ENCODE assay signal across 9 mouse cellular contexts in the genomic region with DNA sequence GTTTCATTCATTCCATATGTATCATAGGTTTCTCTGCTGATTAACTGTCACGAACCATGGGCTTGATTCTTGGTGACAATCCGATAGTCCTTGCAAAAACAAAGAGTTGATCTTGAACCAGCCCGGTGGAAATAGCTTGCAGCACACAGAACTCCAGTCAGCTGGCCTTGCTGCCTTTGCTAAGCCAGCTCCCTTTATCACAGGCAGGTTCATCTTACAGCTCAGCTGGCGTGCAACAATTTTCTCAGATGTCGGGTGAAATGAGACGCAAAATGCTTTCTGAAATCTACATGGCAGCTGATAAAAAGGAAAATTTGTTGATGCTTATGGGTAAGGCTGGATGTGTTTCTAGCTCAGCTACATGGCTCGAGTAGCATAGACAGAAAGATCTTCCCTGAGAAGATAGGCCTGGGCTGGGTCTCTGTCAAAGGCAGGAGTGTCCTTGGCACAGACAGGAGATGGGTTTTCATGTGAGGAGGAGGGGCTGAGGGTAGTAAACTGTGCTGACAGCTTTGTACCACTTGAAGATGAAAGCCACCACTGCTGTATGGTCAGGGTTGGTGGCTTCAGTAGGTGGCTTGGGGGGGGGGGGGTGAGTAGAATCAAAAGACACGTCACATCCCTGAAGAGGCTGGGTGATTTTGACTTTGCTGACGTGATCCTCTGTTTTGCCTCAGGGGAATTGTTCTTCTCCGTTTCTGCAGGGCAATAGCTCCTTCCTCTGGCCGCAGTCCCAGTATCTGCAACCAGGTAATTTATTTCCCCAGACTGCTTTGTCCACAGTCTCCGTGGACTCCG. TPM values are rescaled to one million over a fixed set of nuclear protein-coding genes. Genes with fewer than 3 reads are reported as not detected.
DNase-seq lines count a peak whose midpoint lies in the region; ATAC-seq and TF ChIP-seq lines count a peak whose summit lies in the region.
"Had no signal": no experiment of that assay in that cellular context is flagged by ENCODE, and none has a peak within 500 bp of the region (broad histone marks: within the 10 kb centered on the region; RNA-seq: fewer than 3 reads in every experiment).

No protein-coding gene starts in this region.

- no peak overlapping the region for H3K9ac ChIP-seq in forebrain, embryonic 14.5 days (ENCODE audit: low read length)
- no peak overlapping the region for H3K9ac ChIP-seq in forebrain, embryonic 12.5 days
- H3K9ac ChIP-seq in midbrain, embryonic 11.5 days (ENCODE audit: low read length): no peak overlapping the region
- no peak overlapping the region for H3K9ac ChIP-seq in kidney, embryonic 16.5 days (replicated peaks; ENCODE audit: low read length)

- ATAC-seq in forebrain, embryonic 14.5 days: peak; percentile 33; the same call in 1 of the 2 replicates
- no peak for ATAC-seq in forebrain, embryonic 12.5 days (ENCODE audit: low FRiP score)
- no peak for ATAC-seq in midbrain, embryonic 11.5 days (ENCODE audit: low FRiP score)
- peak; percentile 49 for ATAC-seq in kidney, embryonic 16.5 days (ENCODE audit: low FRiP score, low TSS enrichment)

- DNase-seq in forebrain, embryonic 14.5 days (ENCODE audit: low spot score): no peak
- DNase-seq in midbrain, embryonic 10.5 days (ENCODE audit: low spot score): no peak
- DNase-seq in midbrain, embryonic 11.5 days (ENCODE audit: low spot score, missing footprints): no peak
- DNase-seq in spleen, adult 2 months (ENCODE audit: low read depth in 1 of 2, low spot score in 2 of 2): peak; percentile 69 to 83
- DNase-seq in cerebellum, adult 8-10 months: no peak
- no peak for DNase-seq in thymus, postnatal 4 days

- H3K4me2 ChIP-seq in forebrain, embryonic 14.5 days (ENCODE audit: low read length): no peak overlapping the region
- H3K4me2 ChIP-seq in forebrain, embryonic 12.5 days: no peak overlapping the region
- no peak overlapping the region for H3K4me2 ChIP-seq in midbrain, embryonic 11.5 days
- H3K4me2 ChIP-seq in kidney, embryonic 16.5 days (replicated peaks; ENCODE audit: low read depth, low read length): no peak overlapping the region

- no peaks in the 10 kb centered on the region for H3K9me3 ChIP-seq in forebrain, embryonic 14.5 days (replicated peaks; ENCODE audit: control insufficient read depth, low read length)
- H3K9me3 ChIP-seq in forebrain, embryonic 12.5 days: no peaks in the 10 kb centered on the region
- H3K9me3 ChIP-seq in midbrain, embryonic 10.5 days (replicated peaks): 0 out of 2 replicates have a peak, but pooled peaks cover 5% of the 10 kb centered on the region
- H3K9me3 ChIP-seq in midbrain, embryonic 11.5 days (ENCODE audit: control insufficient read depth, low read length): no peaks in the 10 kb centered on the region
- no peaks in the 10 kb centered on the region for H3K9me3 ChIP-seq in kidney, embryonic 16.5 days (ENCODE audit: low read length)

- H3K4me1 ChIP-seq in forebrain, embryonic 14.5 days (ENCODE audit: control insufficient read depth, insufficient read depth, low read length): peaks cover 10% of the 10 kb centered on the region; the same call in 1 of the 2 replicates
- peaks cover 21% of the 10 kb centered on the region for H3K4me1 ChIP-seq in forebrain, embryonic 12.5 days
- peaks cover 30% of the 10 kb centered on the region for H3K4me1 ChIP-seq in midbrain, embryonic 10.5 days
- no peaks in the 10 kb centered on the region for H3K4me1 ChIP-seq in midbrain, embryonic 11.5 days (ENCODE audit: control insufficient read depth, insufficient read depth, low read length)
- H3K4me1 ChIP-seq in kidney, embryonic 16.5 days (ENCODE audit: insufficient read depth, low read length): 0 out of 2 replicates have a peak, but pooled peaks cover 4% of the 10 kb centered on the region
- H3K4me1 ChIP-seq in spleen, adult 2 months (ENCODE audit: control insufficient read depth, insufficient read depth, insufficient read length): no peaks in the 10 kb centered on the region

- H3K27ac ChIP-seq in forebrain, embryonic 14.5 days (ENCODE audit: low read depth, low read length): peak overlapping the region; percentile 40; the same call in 1 of the 2 replicates
- no peak overlapping the region for H3K27ac ChIP-seq in forebrain, embryonic 12.5 days
- 0 out of 2 replicates have a peak overlapping the region, but pooled peaks have one; percentile 0 for H3K27ac ChIP-seq in midbrain, embryonic 10.5 days (replicated peaks)
- no peak overlapping the region for H3K27ac ChIP-seq in midbrain, embryonic 11.5 days (ENCODE audit: low read depth, low read length)
- no peak overlapping the region for H3K27ac ChIP-seq in kidney, embryonic 16.5 days (ENCODE audit: low read length)
- H3K27ac ChIP-seq in spleen, adult 2 months (ENCODE audit: insufficient read depth, low read length): peak overlapping the region; percentile 72

- H3K36me3 ChIP-seq in forebrain, embryonic 14.5 days (ENCODE audit: control insufficient read depth, insufficient read depth, low read length): no peaks in the 10 kb centered on the region
- no peaks in the 10 kb centered on the region for H3K36me3 ChIP-seq in forebrain, embryonic 12.5 days (replicated peaks)
- H3K36me3 ChIP-seq in midbrain, embryonic 10.5 days: no peaks in the 10 kb centered on the region
- H3K36me3 ChIP-seq in midbrain, embryonic 11.5 days (ENCODE audit: control insufficient read depth, insufficient read depth, low read length): no peaks in the 10 kb centered on the region
- no peaks in the 10 kb centered on the region for H3K36me3 ChIP-seq in kidney, embryonic 16.5 days (ENCODE audit: insufficient read depth, low read length)
- no peaks in the 10 kb centered on the region for H3K36me3 ChIP-seq in spleen, adult 2 months (ENCODE audit: control insufficient read depth, insufficient read depth, low read length)

- 67% methylated on average over 13 of the region's 13 CpGs for WGBS in forebrain, embryonic 14.5 days
- 72% methylated on average over 13 of the region's 13 CpGs for WGBS in forebrain, embryonic 12.5 days
- 80% methylated on average over 13 of the region's 13 CpGs for WGBS in midbrain, embryonic 10.5 days
- WGBS in midbrain, embryonic 11.5 days: 77% methylated on average over 13 of the region's 13 CpGs
- 33% methylated on average over 13 of the region's 13 CpGs for WGBS in kidney, embryonic 16.5 days
- 63% methylated on average over 13 of the region's 13 CpGs for WGBS in spleen, adult 2 months

- peak; percentile 50; the same call in 1 of the 2 replicates for TF ChIP-seq CTCF in spleen, adult 2 months (IDR thresholded peaks at IDR 0.05; ENCODE audit: extremely low read depth, insufficient read depth, insufficient read length, insufficient replicate concordance)

- H3K27me3 ChIP-seq in forebrain, embryonic 14.5 days (replicated peaks; ENCODE audit: control insufficient read depth, insufficient read depth, low read length): no peaks in the 10 kb centered on the region
- peaks cover 4% of the 10 kb centered on the region; the same call in 1 of the 2 replicates for H3K27me3 ChIP-seq in forebrain, embryonic 12.5 days
- H3K27me3 ChIP-seq in midbrain, embryonic 10.5 days (ENCODE audit: low read depth, poor library complexity, severe bottlenecking): no peaks in the 10 kb centered on the region
- H3K27me3 ChIP-seq in midbrain, embryonic 11.5 days (ENCODE audit: control insufficient read depth, insufficient read depth, low read length): no peaks in the 10 kb centered on the region
- H3K27me3 ChIP-seq in kidney, embryonic 16.5 days (ENCODE audit: insufficient read depth, low read length): no peaks in the 10 kb centered on the region
- no peaks in the 10 kb centered on the region for H3K27me3 ChIP-seq in spleen, adult 2 months (ENCODE audit: control insufficient read depth, insufficient read depth, low read length)

- TF ChIP-seq POLR2A in spleen, adult 2 months (IDR thresholded peaks at IDR 0.05; ENCODE audit: low read depth, low read length): no peak

- no peak overlapping the region for H3K4me3 ChIP-seq in forebrain, embryonic 14.5 days (ENCODE audit: low read depth, low read length)
- no peak overlapping the region for H3K4me3 ChIP-seq in forebrain, embryonic 12.5 days (replicated peaks)
- no peak overlapping the region for H3K4me3 ChIP-seq in midbrain, embryonic 10.5 days
- H3K4me3 ChIP-seq in midbrain, embryonic 11.5 days (ENCODE audit: low read depth, low read length): no peak overlapping the region
- no peak overlapping the region for H3K4me3 ChIP-seq in kidney, embryonic 16.5 days (ENCODE audit: low read length)
- no peak overlapping the region for H3K4me3 ChIP-seq in spleen, adult 2 months (ENCODE audit: extremely low read depth, insufficient read depth, insufficient read length)

RNA-seq across cellular contexts. Expression of gene Tex35, which starts 45.0 kb away (rescaled TPM):
- not detected in 2 replicates for polyA plus RNA-seq in forebrain, embryonic 14.5 days (2014; fragmentation: Nextera tagmentation; extraction: Ambion mirVana)
- polyA plus RNA-seq in forebrain, embryonic 12.5 days (2016; fragmentation: Nextera tagmentation; extraction: Ambion mirVana): not detected in 2 replicates
- polyA plus RNA-seq in midbrain, embryonic 10.5 days (2016; fragmentation: Nextera tagmentation; extraction: Ambion mirVana): not detected in 2 replicates
- polyA plus RNA-seq in midbrain, embryonic 11.5 days (2014; fragmentation: Nextera tagmentation; extraction: Ambion mirVana): not detected in 2 replicates
- polyA plus RNA-seq in kidney, embryonic 16.5 days (2015; fragmentation: Nextera tagmentation; extraction: Ambion mirVana): 0.20 TPM in 1 of 2 replicates, not detected in the other
- polyA plus RNA-seq in spleen, adult 2 months (2012; rRNA removed): not detected in 2 replicates
- polyA plus RNA-seq: limb, embryonic 14.5 days had no signal

Comparison
In these comparisons a context has a peak if more than half of its experiments do, and no peak if none do; other contexts are left out.
1. ATAC-seq: peak in forebrain, embryonic 14.5 days (single experiment) and kidney, embryonic 16.5 days (single experiment); none in forebrain, embryonic 12.5 days (single experiment) and midbrain, embryonic 11.5 days (single experiment).
2. H3K27ac ChIP-seq: peak in forebrain, embryonic 14.5 days (single experiment), midbrain, embryonic 10.5 days (single experiment) and spleen, adult 2 months (single experiment); none in forebrain, embryonic 12.5 days (single experiment), midbrain, embryonic 11.5 days (single experiment) and kidney, embryonic 16.5 days (single experiment).
3. DNase-seq: peak in spleen, adult 2 months (2 of 2); none in forebrain, embryonic 14.5 days (single experiment), midbrain, embryonic 10.5 days (single experiment), midbrain, embryonic 11.5 days (single experiment), cerebellum, adult 8-10 months (single experiment) and thymus, postnatal 4 days (single experiment).